Mouse (Mus musculus) cerebellum, adult 9-10 months (tissue): ENCODE measurements at regions not wholly inside any gene's neighbourhood (a gene's known extent, or its start where the extent isn't known, plus 50 kb on each side); places are given as distances from the start of the nearest gene placed in this dataset.
"Not testable (repeated sequence)": the region's sequence is repeated elsewhere in the genome, so short reads cannot be mapped to it uniquely, and the experiment has no call there.

ENCODE experiments used
- DNase-seq: peaks from one replicate; pipeline ENCODE4 v3.0.0; 2022

- not testable (repeated sequence) for DNase-seq
Measured at GRCm38 (mm10) chr16:56323828-56324227, 119.7 kb downstream of the Impg2 start.

GRCm38 (mm10) chr16:56349415-56349814 lies 128.3 kb upstream of the Abi3bp start:
- DNase-seq = no peak

- DNase-seq = no peak
Measured at GRCm38 (mm10) chr16:56352888-56353287, 124.8 kb upstream of the Abi3bp start.

- no peak for DNase-seq
Measured at GRCm38 (mm10) chr16:56359101-56359500, 118.6 kb upstream of the Abi3bp start.

- no peak for DNase-seq
Measured at GRCm38 (mm10) chr16:56360992-56361391, 116.7 kb upstream of the Abi3bp start.

- peak; percentile 30 for DNase-seq
Measured at GRCm38 (mm10) chr16:56378356-56378755, 99.3 kb upstream of the Abi3bp start.

- DNase-seq = no peak
Measured at GRCm38 (mm10) chr16:56380680-56381079, 97.0 kb upstream of the Abi3bp start.

- DNase-seq = no peak
Measured at GRCm38 (mm10) chr16:56386539-56386938, 91.1 kb upstream of the Abi3bp start.

- no peak for DNase-seq
Measured at GRCm38 (mm10) chr16:56392843-56393242, 84.8 kb upstream of the Abi3bp start.

GRCm38 (mm10) chr16:56396586-56396985 lies 81.1 kb upstream of the Abi3bp start:
- no peak for DNase-seq

- DNase-seq = no peak
Measured at GRCm38 (mm10) chr16:56399541-56399940, 78.1 kb upstream of the Abi3bp start.

- no peak for DNase-seq
Measured at GRCm38 (mm10) chr16:56423761-56424160, 53.9 kb upstream of the Abi3bp start.
